Mouse (Mus musculus) mature B cell (primary cell): Measurements from ENCODE around the gene Ski.

Experiments
- in situ Hi-C: fragments of 300-500 bp; cut with MboI; formaldehyde crosslinking; loops from 2 replicates; pipeline ENCODE4 v1.14.3; 2019

The Ski gene

GRCm38 (mm10) chr4:155215203-155215602 lies 7.2 kb downstream of the Ski start:
- in situ Hi-C loops: no loop called here

- in situ Hi-C loops: no loop called here
These were observed 7.6 kb downstream of the Ski start for GRCm38 (mm10) chr4:155214793-155215192.

GRCm38 (mm10) chr4:155214188-155214587 lies 8.2 kb downstream of the Ski start:
- in situ Hi-C loops: no loop called here

GRCm38 (mm10) chr4:155213752-155214054 lies 8.7 kb downstream of the Ski start:
- in situ Hi-C loops: no loop called here

GRCm38 (mm10) chr4:155213052-155213751 lies 9.2 kb downstream of the Ski start:
- in situ Hi-C loops: no loop called here

GRCm38 (mm10) chr4:155209494-155209893 lies 12.9 kb downstream of the Ski start:
- in situ Hi-C loops: no loop called here

- in situ Hi-C loops: no loop called here
These were observed 13.3 kb downstream of the Ski start for GRCm38 (mm10) chr4:155209079-155209478.

GRCm38 (mm10) chr4:155208613-155209012 lies 13.8 kb downstream of the Ski start:
- in situ Hi-C loops: no loop called here

- in situ Hi-C loops: no loop called here
These were observed 14.6 kb downstream of the Ski start for GRCm38 (mm10) chr4:155207841-155208240.

- in situ Hi-C loops: no loop called here
These were observed 15.9 kb downstream of the Ski start for GRCm38 (mm10) chr4:155206498-155206897.

GRCm38 (mm10) chr4:155205919-155206318 lies 16.5 kb downstream of the Ski start:
- in situ Hi-C loops: no loop called here

GRCm38 (mm10) chr4:155201764-155202163 lies 20.6 kb downstream of the Ski start:
- in situ Hi-C loops: no loop called here

GRCm38 (mm10) chr4:155200861-155201390 lies 21.5 kb downstream of the Ski start:
- in situ Hi-C loops: no loop called here

- in situ Hi-C loops: no loop called here
These were observed 24.7 kb downstream of the Ski start for GRCm38 (mm10) chr4:155197726-155198125.

GRCm38 (mm10) chr4:155195204-155195603 lies 27.2 kb downstream of the Ski start:
- in situ Hi-C loops: no loop called here

- in situ Hi-C loops: no loop called here
These were observed 32.1 kb downstream of the Ski start for GRCm38 (mm10) chr4:155190275-155190674.

GRCm38 (mm10) chr4:155189711-155190139 lies 32.7 kb downstream of the Ski start:
- in situ Hi-C loops: no loop called here

GRCm38 (mm10) chr4:155188803-155189202 lies 33.6 kb downstream of the Ski start:
- in situ Hi-C loops: no loop called here

- in situ Hi-C loops: no loop called here
These were observed 34.1 kb downstream of the Ski start for GRCm38 (mm10) chr4:155188341-155188740.

GRCm38 (mm10) chr4:155187192-155187674 lies 35.2 kb downstream of the Ski start:
- in situ Hi-C loops: no loop called here

GRCm38 (mm10) chr4:155185845-155186244 lies 36.5 kb downstream of the Ski start:
- in situ Hi-C loops: no loop called here

GRCm38 (mm10) chr4:155184248-155185070 lies 37.9 kb downstream of the Ski start:
- in situ Hi-C loops: no loop called here

GRCm38 (mm10) chr4:155183201-155183600 lies 39.2 kb downstream of the Ski start:
- in situ Hi-C loops: no loop called here
